Comparison of ENCODE assay signal across 8 mouse cellular contexts in the genomic region with DNA sequence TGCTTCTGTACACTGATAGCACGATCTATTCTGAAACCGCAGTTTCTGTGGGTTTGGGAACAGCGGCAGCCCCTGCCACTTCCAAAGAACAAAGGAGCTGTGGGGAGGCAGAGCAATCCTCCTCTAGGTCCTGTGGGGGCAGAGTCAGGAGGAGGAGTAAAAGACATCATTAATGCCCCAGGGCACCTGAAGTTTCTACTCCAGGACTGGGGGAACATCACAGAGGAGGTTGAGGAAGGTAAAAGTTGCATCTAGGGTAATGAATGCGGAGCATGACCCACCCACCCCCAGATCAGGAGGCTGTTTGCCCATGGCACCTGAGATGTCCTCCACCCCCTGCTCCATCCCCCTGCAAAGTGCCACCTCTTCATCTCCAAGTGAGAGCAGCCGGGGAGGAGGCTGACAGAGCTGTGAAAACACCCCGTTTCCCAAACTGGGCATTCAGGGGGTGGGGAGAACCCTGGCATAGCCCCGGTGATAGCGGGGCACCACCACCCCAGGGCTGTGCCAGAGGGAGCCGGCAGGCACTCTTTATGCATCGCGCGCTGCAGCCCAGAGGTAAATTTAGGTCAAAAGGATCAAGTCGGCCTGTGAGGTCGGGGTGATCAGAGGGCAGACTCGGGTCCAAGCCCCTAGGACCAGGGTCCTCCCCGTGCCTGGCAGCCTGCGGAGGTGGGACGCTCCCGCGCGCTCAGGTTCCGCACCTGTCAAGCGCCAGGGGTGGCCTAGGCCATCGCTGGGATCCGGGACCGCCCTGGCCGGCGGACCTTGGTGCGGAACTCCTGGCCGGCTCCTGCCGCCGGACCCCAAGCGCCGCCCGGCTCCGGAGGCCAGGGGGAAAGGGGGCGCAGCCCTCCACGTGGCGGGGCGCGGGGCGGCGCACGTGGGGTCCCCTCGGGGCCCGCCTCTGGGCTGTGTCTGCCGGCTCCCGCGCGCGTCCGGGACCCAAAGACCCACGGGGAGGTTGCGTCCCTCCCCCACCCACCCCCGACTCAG. TPM values are rescaled to one million over a fixed set of nuclear protein-coding genes. Genes with fewer than 3 reads are reported as not detected.
DNase-seq lines count a peak whose midpoint lies in the region; ATAC-seq and TF ChIP-seq lines count a peak whose summit lies in the region.

No protein-coding gene starts in this region.

- TF ChIP-seq CTCF in lung, embryonic 14.5 days (IDR thresholded peaks at IDR 0.05; ENCODE audit: low read depth), result no peak
- TF ChIP-seq CTCF in olfactory bulb, adult 2 months (IDR thresholded peaks at IDR 0.05; ENCODE audit: insufficient read depth, low read depth, low read length), result no peak

- ATAC-seq in lung, embryonic 14.5 days (ENCODE audit: insufficient read depth), result peak; percentile 58
- ATAC-seq in erythroblast, adult 5-6 weeks (replicated peaks; ENCODE audit: low FRiP score, poor library complexity, severe bottlenecking), result peak; percentile 25
- peak; percentile 46 for ATAC-seq in liver, embryonic 12.5 days

- H3K36me3 ChIP-seq in lung, embryonic 14.5 days (ENCODE audit: insufficient read depth), result no peaks in the 10 kb centered on the region
- H3K36me3 ChIP-seq in liver, embryonic 12.5 days, result 0 out of 2 replicates have a peak, but pooled peaks cover 4% of the 10 kb centered on the region

- H3K9me3 ChIP-seq in lung, embryonic 14.5 days (ENCODE audit: low read depth, low read length), result peaks cover 3% of the 10 kb centered on the region; the same call in 1 of the 2 replicates
- no peaks in the 10 kb centered on the region for H3K9me3 ChIP-seq in liver, embryonic 12.5 days (replicated peaks)

- H3K27ac ChIP-seq in lung, embryonic 14.5 days (ENCODE audit: low read depth), result peak overlapping the region; percentile 50; the same call in 1 of the 2 replicates
- peak overlapping the region; percentile 78 for H3K27ac ChIP-seq in liver, embryonic 12.5 days
- H3K27ac ChIP-seq in olfactory bulb, adult 2 months (ENCODE audit: insufficient read depth, low read depth, low read length), result 0 out of 2 replicates have a peak overlapping the region, but pooled peaks have one; percentile 3

- H3K4me3 ChIP-seq in lung, embryonic 14.5 days (ENCODE audit: low read depth, low read length), result peak overlapping the region; percentile 86
- peak overlapping the region; percentile 89 for H3K4me3 ChIP-seq in liver, embryonic 12.5 days
- peak overlapping the region; percentile 49 for H3K4me3 ChIP-seq in olfactory bulb, adult 2 months (ENCODE audit: insufficient read depth, low read depth, low read length)

- WGBS in lung, embryonic 14.5 days, result 2% methylated on average over 51 of the region's 55 CpGs
- 1% methylated on average over 41 of the region's 55 CpGs for WGBS in liver, embryonic 12.5 days (ENCODE audit: insufficient replicate concordance)
- 3% methylated on average over 49 of the region's 55 CpGs for WGBS in olfactory bulb, adult 2 months

- H3K4me1 ChIP-seq in lung, embryonic 14.5 days (ENCODE audit: insufficient read depth), result no peaks in the 10 kb centered on the region
- peaks cover 59% of the 10 kb centered on the region for H3K4me1 ChIP-seq in liver, embryonic 12.5 days
- peaks cover 38% of the 10 kb centered on the region for H3K4me1 ChIP-seq in olfactory bulb, adult 2 months (ENCODE audit: control insufficient read depth, insufficient read depth, low read length)

- TF ChIP-seq POLR2A in olfactory bulb, adult 2 months (IDR thresholded peaks at IDR 0.05; ENCODE audit: insufficient read depth, low read depth, low read length), result no peak

- intact Hi-C loops in gastrocnemius, postnatal 14 days (cut with DNase I; ENCODE audit: low total_unique reads), result no loop called here

- peak overlapping the region; percentile 95 for H3K4me2 ChIP-seq in lung, embryonic 14.5 days
- peak overlapping the region; percentile 99 for H3K4me2 ChIP-seq in liver, embryonic 12.5 days

- DNase-seq in lung, embryonic 14.5 days, result no peak
- DNase-seq in lung, adult 18-20 months, result no peak
- peak; percentile 41 for DNase-seq in R1 (ENCODE audit: low read depth, low spot score)
- peak; percentile 56 for DNase-seq in induced T-regulatory cell, adult 2 months (ENCODE audit: low read depth)
- no peak for DNase-seq in gastrocnemius, postnatal 14 days

- peak overlapping the region; percentile 88 for H3K9ac ChIP-seq in lung, embryonic 14.5 days
- H3K9ac ChIP-seq in liver, embryonic 12.5 days, result peak overlapping the region; percentile 94

- no peaks in the 10 kb centered on the region for H3K27me3 ChIP-seq in lung, embryonic 14.5 days (ENCODE audit: insufficient read depth, low read length)
- peaks cover 4% of the 10 kb centered on the region for H3K27me3 ChIP-seq in liver, embryonic 12.5 days (replicated peaks)

RNA-seq across cellular contexts. Expression of a gene that starts 0.7 kb away (rescaled TPM):
- 35.8 and 36.2 TPM in 2 replicates for polyA plus RNA-seq in lung, embryonic 14.5 days (2014; fragmentation: Nextera tagmentation; extraction: Ambion mirVana)
- total RNA-seq in erythroblast, adult 5-6 weeks (2015; ENCODE audit: low replicate concordance), result 10.9 and 24.0 TPM in 2 replicates
- total RNA-seq in erythroblast, adult 5-6 weeks (2017; ENCODE audit: low replicate concordance), result 12.8 and 21.6 TPM in 2 replicates
- polyA plus RNA-seq in liver, embryonic 12.5 days (2016; fragmentation: Nextera tagmentation; extraction: Ambion mirVana), result 14.5 and 16.7 TPM in 2 replicates
- polyA plus RNA-seq in olfactory bulb, adult 2 months (2012; ENCODE audit: insufficient read depth, insufficient read length, low replicate concordance, missing spikeins), result not detected in 2 replicates
- 1 to 10 TPM; 8.6 to 8.8 TPM for total RNA-seq in gastrocnemius, postnatal 14 days (2021)

RNA-seq across cellular contexts. Expression of a gene that starts 42.6 kb away (rescaled TPM):
- polyA plus RNA-seq in lung, embryonic 14.5 days (2014; fragmentation: Nextera tagmentation; extraction: Ambion mirVana), result 459 and 472 TPM in 2 replicates
- 76.7 and 89.7 TPM in 2 replicates for total RNA-seq in erythroblast, adult 5-6 weeks (2015; ENCODE audit: low replicate concordance)
- 116 and 153 TPM in 2 replicates for total RNA-seq in erythroblast, adult 5-6 weeks (2017; ENCODE audit: low replicate concordance)
- 330 and 342 TPM in 2 replicates for polyA plus RNA-seq in liver, embryonic 12.5 days (2016; fragmentation: Nextera tagmentation; extraction: Ambion mirVana)
- not detected in 2 replicates for polyA plus RNA-seq in olfactory bulb, adult 2 months (2012; ENCODE audit: insufficient read depth, insufficient read length, low replicate concordance, missing spikeins)
- total RNA-seq in gastrocnemius, postnatal 14 days (2021), result 100 to 1,000 TPM; 140 to 150 TPM

Comparison
In these comparisons a context has a peak if more than half of its experiments do, and no peak if none do; other contexts are left out.
1. DNase-seq: peak in R1 (single experiment) and induced T-regulatory cell, adult 2 months (single experiment); none in lung, embryonic 14.5 days (single experiment), lung, adult 18-20 months (0 of 2) and gastrocnemius, postnatal 14 days (single experiment).
2. H3K27ac ChIP-seq: peak in every context shown above with its lines; median percentile 78 in liver, embryonic 12.5 days; 50 in lung, embryonic 14.5 days; 3 in olfactory bulb, adult 2 months.
3. Peak in every context shown above with its lines, with median percentiles within 50 percentile points of each other: ATAC-seq and H3K4me3 ChIP-seq.